ENCODE assay signal across 8 mouse cellular contexts in genomic region chr11:20800277-20801092, GRCm38 (mm10). TPM values are rescaled to one million over a fixed set of nuclear protein-coding genes. Genes with fewer than 3 reads are reported as not detected.
A peak's percentile ranks its signal among the peaks of the same experiment; 100 is the strongest.
DNase-seq lines count a peak whose midpoint lies in the region; ATAC-seq lines count a peak whose summit lies in the region.

No protein-coding gene starts in this region.

- H3K36me3 ChIP-seq in heart, embryonic 16.5 days (ENCODE audit: control insufficient read depth, insufficient read depth): no peaks in the 10 kb centered on the region
- no peaks in the 10 kb centered on the region for H3K36me3 ChIP-seq in hindbrain, embryonic 14.5 days (replicated peaks; ENCODE audit: control insufficient read depth, insufficient read depth)
- no peaks in the 10 kb centered on the region for H3K36me3 ChIP-seq in lung, embryonic 16.5 days (ENCODE audit: control insufficient read depth, insufficient read depth, low read length)
- no peaks in the 10 kb centered on the region for H3K36me3 ChIP-seq in stomach, embryonic 14.5 days (ENCODE audit: control insufficient read depth, insufficient read depth, low read length)

- peak overlapping the region; percentile 40 for H3K4me2 ChIP-seq in heart, embryonic 16.5 days (ENCODE audit: low read depth, low read length)
- peak overlapping the region; percentile 21 for H3K4me2 ChIP-seq in hindbrain, embryonic 14.5 days (replicated peaks)
- 0 out of 2 replicates have a peak overlapping the region, but pooled peaks have one; percentile 0 for H3K4me2 ChIP-seq in lung, embryonic 16.5 days (ENCODE audit: low read depth, low read length)
- no peak overlapping the region for H3K4me2 ChIP-seq in stomach, embryonic 14.5 days (replicated peaks; ENCODE audit: low read depth, low read length)

- ATAC-seq in heart, embryonic 16.5 days (replicated peaks; ENCODE audit: extremely low read depth, insufficient read depth, low FRiP score): no peak
- peak; percentile 24; the same call in 1 of the 2 replicates for ATAC-seq in hindbrain, embryonic 14.5 days (ENCODE audit: low FRiP score)
- ATAC-seq in lung, embryonic 16.5 days (ENCODE audit: low read depth): peak; percentile 70
- 0 out of 2 replicates have a peak, but pooled peaks have one; percentile 33 for ATAC-seq in stomach, embryonic 14.5 days (ENCODE audit: insufficient number of reproducible peaks, insufficient read depth, low FRiP score, low read depth)
- ATAC-seq in monocyte, adult 5-6 weeks (replicated peaks; ENCODE audit: insufficient number of reproducible peaks, low FRiP score, low TSS enrichment, poor library complexity, severe bottlenecking): no peak

- no peak overlapping the region for H3K27ac ChIP-seq in heart, embryonic 16.5 days (ENCODE audit: low read length)
- H3K27ac ChIP-seq in hindbrain, embryonic 14.5 days: peak overlapping the region; percentile 55; the same call in 1 of the 2 replicates
- peak overlapping the region; percentile 77 for H3K27ac ChIP-seq in lung, embryonic 16.5 days (ENCODE audit: low read length)
- H3K27ac ChIP-seq in stomach, embryonic 14.5 days (ENCODE audit: low read length): no peak overlapping the region

- intact Hi-C loops in left cerebral cortex, postnatal 4 days (cut with DNase I): no loop called here

- H3K9ac ChIP-seq in heart, embryonic 16.5 days (ENCODE audit: low read length): no peak overlapping the region; the same call in 1 of the 2 replicates
- H3K9ac ChIP-seq in hindbrain, embryonic 14.5 days: no peak overlapping the region
- H3K9ac ChIP-seq in lung, embryonic 16.5 days (ENCODE audit: low read length): peak overlapping the region; percentile 21; the same call in 1 of the 2 replicates
- no peak overlapping the region for H3K9ac ChIP-seq in stomach, embryonic 14.5 days (replicated peaks; ENCODE audit: low read depth, low read length)

- DNase-seq in heart, adult 9 months (ENCODE audit: low spot score in 2 of 2): no peak
- peak; percentile 50 for DNase-seq in hindbrain, embryonic 14.5 days (ENCODE audit: low spot score)
- DNase-seq in left cerebral cortex, postnatal 4 days: no peak
- no peak for DNase-seq in spleen, postnatal 36 days (ENCODE audit: low spot score in 2 of 2)

- WGBS in heart, embryonic 16.5 days: 32% methylated on average over 14 of the region's 14 CpGs
- WGBS in hindbrain, embryonic 14.5 days: 22% methylated on average over 14 of the region's 14 CpGs
- 33% methylated on average over 14 of the region's 14 CpGs for WGBS in lung, embryonic 16.5 days
- WGBS in stomach, embryonic 14.5 days: 30% methylated on average over 14 of the region's 14 CpGs

- H3K4me1 ChIP-seq in heart, embryonic 16.5 days (ENCODE audit: control insufficient read depth, insufficient read depth, low read length): peaks cover 4% of the 10 kb centered on the region; the same call in 1 of the 2 replicates
- H3K4me1 ChIP-seq in hindbrain, embryonic 14.5 days (replicated peaks; ENCODE audit: control insufficient read depth, insufficient read depth, low read length): no peaks in the 10 kb centered on the region; the same call in 1 of the 2 replicates
- H3K4me1 ChIP-seq in lung, embryonic 16.5 days (replicated peaks; ENCODE audit: control insufficient read depth, insufficient read depth, low read length): no peaks in the 10 kb centered on the region
- no peaks in the 10 kb centered on the region for H3K4me1 ChIP-seq in stomach, embryonic 14.5 days (ENCODE audit: control insufficient read depth, insufficient read depth, low read length)

- no peaks in the 10 kb centered on the region for H3K27me3 ChIP-seq in heart, embryonic 16.5 days (ENCODE audit: control insufficient read depth, insufficient read depth, low read length)
- H3K27me3 ChIP-seq in hindbrain, embryonic 14.5 days (ENCODE audit: control insufficient read depth, insufficient read depth, low read length): no peaks in the 10 kb centered on the region
- no peaks in the 10 kb centered on the region for H3K27me3 ChIP-seq in lung, embryonic 16.5 days (ENCODE audit: control insufficient read depth, insufficient read depth, low read depth, low read length)
- no peaks in the 10 kb centered on the region for H3K27me3 ChIP-seq in stomach, embryonic 14.5 days (ENCODE audit: control insufficient read depth, insufficient read depth, low read length)

- H3K9me3 ChIP-seq in heart, embryonic 16.5 days (replicated peaks; ENCODE audit: control insufficient read depth, low read length): 0 out of 2 replicates have a peak, but pooled peaks cover 4% of the 10 kb centered on the region
- H3K9me3 ChIP-seq in hindbrain, embryonic 14.5 days (ENCODE audit: control insufficient read depth, low read length): no peaks in the 10 kb centered on the region
- 0 out of 2 replicates have a peak, but pooled peaks cover 3% of the 10 kb centered on the region for H3K9me3 ChIP-seq in lung, embryonic 16.5 days (ENCODE audit: control insufficient read depth, low read length)
- H3K9me3 ChIP-seq in stomach, embryonic 14.5 days (ENCODE audit: control insufficient read depth, low read depth, low read length): peaks cover 4% of the 10 kb centered on the region; the same call in 1 of the 2 replicates

- H3K4me3 ChIP-seq in heart, embryonic 16.5 days (ENCODE audit: low read length): no peak overlapping the region
- no peak overlapping the region for H3K4me3 ChIP-seq in hindbrain, embryonic 14.5 days (replicated peaks; ENCODE audit: low read length)
- H3K4me3 ChIP-seq in lung, embryonic 16.5 days (ENCODE audit: low read length): no peak overlapping the region
- no peak overlapping the region for H3K4me3 ChIP-seq in stomach, embryonic 14.5 days (ENCODE audit: low read depth, low read length)

RNA-seq across cellular contexts. Expression of gene Lgalsl, which starts 30.4 kb away (rescaled TPM):
- polyA plus RNA-seq in heart, embryonic 16.5 days (2015; fragmentation: Nextera tagmentation; extraction: Ambion mirVana): 34.6 and 37.6 TPM in 2 replicates
- polyA plus RNA-seq in hindbrain, embryonic 14.5 days (2014; fragmentation: Nextera tagmentation; extraction: Ambion mirVana): 62.6 and 88.1 TPM in 2 replicates
- 47.3 and 51.8 TPM in 2 replicates for polyA plus RNA-seq in lung, embryonic 16.5 days (2015; fragmentation: Nextera tagmentation; extraction: Ambion mirVana)
- polyA plus RNA-seq in stomach, embryonic 14.5 days (2014; fragmentation: Nextera tagmentation; extraction: Ambion mirVana): 30.7 and 37.2 TPM in 2 replicates
- total RNA-seq in left cerebral cortex, postnatal 4 days (2021): 10 to 100 TPM; 86.3 to 90.8 TPM
- total RNA-seq in monocyte, adult 5-6 weeks (2017): 2.4 to 11.7 TPM (median 3.9 TPM) in 3 replicates

RNA-seq across cellular contexts. Expression of gene Aftph, which starts 59.1 kb away (rescaled TPM):
- polyA plus RNA-seq in heart, embryonic 16.5 days (2015; fragmentation: Nextera tagmentation; extraction: Ambion mirVana): 11.8 and 13.1 TPM in 2 replicates
- 37.4 and 38.2 TPM in 2 replicates for polyA plus RNA-seq in hindbrain, embryonic 14.5 days (2014; fragmentation: Nextera tagmentation; extraction: Ambion mirVana)
- 19.9 and 22.1 TPM in 2 replicates for polyA plus RNA-seq in lung, embryonic 16.5 days (2015; fragmentation: Nextera tagmentation; extraction: Ambion mirVana)
- 24.5 and 25.9 TPM in 2 replicates for polyA plus RNA-seq in stomach, embryonic 14.5 days (2014; fragmentation: Nextera tagmentation; extraction: Ambion mirVana)
- total RNA-seq in left cerebral cortex, postnatal 4 days (2021): 10 to 100 TPM; 55.0 to 55.1 TPM
- 154 to 161 TPM (median 158 TPM) in 3 replicates for total RNA-seq in monocyte, adult 5-6 weeks (2017)

Comparison
In these comparisons a context has a peak if more than half of its experiments do, and no peak if none do; other contexts are left out.
1. ATAC-seq: peak in hindbrain, embryonic 14.5 days (single experiment), lung, embryonic 16.5 days (single experiment) and stomach, embryonic 14.5 days (single experiment); none in heart, embryonic 16.5 days (single experiment) and monocyte, adult 5-6 weeks (single experiment).
2. H3K27ac ChIP-seq: peak in hindbrain, embryonic 14.5 days (single experiment) and lung, embryonic 16.5 days (single experiment); none in heart, embryonic 16.5 days (single experiment) and stomach, embryonic 14.5 days (single experiment).